Mouse (Mus musculus): Measurements from ENCODE around the gene Sntg2. TPM values are rescaled to one million over a fixed set of nuclear protein-coding genes. Genes with fewer than 3 reads are reported as not detected.

The Sntg2 gene
- polyA plus RNA-seq (2017; shearing (Covaris generic)), result not detected

DNA sequence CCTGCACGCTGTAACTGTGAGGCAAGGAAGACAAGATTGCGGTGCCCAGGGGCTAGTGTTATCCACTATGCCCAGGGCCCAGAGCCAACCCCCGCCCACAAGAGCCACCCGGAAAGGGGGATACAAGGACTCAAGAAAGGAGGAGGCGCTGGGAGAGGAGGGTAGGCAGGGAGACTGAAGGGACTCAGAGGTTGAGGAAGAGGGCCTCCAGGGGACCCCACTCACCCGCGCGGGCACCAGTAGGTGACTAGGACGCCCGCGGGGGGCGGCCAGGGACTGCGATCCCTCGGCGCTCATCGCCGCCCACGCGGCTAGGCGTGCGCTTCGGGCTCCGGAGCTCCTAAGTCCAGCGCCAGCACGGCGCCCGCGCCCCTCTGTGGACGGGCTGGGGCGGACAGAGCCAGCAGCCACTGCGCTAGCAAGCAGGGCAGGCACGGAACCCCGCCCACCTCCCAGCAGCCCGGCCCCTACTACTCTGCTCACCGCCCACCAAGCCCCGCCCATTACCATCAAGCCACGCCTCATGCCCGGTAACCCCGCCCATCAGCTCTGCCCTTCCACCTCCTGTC lies at the start of gene Sntg2:
TSS of gene Sntg2 (minus strand) at position 443 of the 569 bp plus-strand sequence.
- ATAC-seq, result no peak

DNA sequence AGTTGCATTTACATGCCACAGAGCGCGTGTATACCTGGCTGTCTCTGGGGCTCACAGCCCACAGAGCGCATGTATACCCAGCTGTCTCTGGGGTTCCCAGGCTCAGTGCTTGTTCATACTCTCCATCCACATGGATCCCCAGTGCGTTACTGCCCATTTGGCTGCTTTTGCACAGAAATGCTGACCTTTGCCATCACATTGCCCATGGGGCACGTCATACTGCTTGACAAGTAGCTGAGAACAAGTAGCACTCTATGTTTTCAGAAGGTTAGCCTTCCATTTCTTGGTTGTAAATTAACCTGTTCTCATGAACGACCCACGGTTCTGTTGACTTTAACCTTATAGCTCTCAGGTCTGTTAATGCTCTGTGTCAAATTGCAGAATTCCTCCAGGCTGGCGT lies 43.4 kb upstream of the Sntg2 start:
- ATAC-seq, result no peak

DNA sequence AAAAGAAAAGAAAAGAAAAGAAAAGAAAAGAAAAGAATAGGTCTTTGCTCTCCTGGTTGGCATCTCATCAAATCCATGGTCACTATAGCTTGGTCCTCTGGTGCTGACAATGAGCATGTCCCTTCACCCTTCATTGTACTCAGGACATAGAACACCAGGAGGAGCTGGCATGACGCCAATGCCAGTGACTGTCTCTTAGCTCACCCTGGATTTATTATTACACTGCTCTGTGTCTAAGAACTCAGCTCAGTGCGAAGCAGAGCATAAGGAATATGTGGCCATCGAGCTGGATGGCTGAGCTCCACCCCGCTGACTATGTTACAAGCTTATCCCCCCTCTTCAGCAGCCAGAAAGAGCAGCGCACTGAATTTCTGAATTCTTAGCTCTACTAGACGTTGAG lies 42.8 kb upstream of the Sntg2 start:
- no peak for ATAC-seq

DNA sequence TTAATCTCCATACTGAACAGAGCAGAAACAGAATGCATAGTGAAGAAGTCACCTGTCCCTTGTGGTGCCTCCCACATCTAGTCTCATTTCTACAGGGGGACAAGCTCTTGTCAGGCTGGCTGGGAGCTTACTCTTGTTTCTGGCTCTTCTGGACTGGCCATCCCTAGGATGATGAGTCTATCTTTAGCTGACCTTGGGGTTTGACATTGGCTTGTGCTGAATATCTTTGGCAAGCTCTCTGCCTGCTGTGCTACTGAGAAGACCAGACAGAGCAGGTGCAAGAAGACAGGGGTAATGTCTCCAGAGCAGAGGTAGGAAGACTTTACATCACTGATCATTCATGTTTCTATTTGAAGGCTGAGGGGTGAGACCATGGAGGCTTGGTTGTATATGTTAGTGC lies 29.5 kb upstream of the Sntg2 start:
- no peak for ATAC-seq

DNA sequence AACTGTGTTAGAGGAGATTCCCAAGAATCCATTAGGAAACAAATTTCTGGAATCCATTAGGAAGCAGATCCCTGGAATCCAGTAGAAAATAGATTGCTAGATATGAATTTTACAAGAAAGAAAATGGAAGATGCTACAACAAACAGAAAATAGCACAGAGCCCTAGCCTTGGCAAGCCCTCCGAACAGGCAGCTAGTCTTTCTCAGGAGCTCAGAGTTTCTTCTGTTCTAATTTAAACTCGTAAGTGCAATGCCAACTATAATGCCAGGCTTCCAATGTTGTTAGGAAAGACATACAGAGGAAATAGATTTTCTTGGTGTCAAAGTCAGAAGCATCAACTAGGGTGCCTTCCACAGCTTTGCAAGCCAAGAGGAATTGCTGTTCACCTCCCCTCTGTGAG lies 27.4 kb upstream of the Sntg2 start:
- no peak for ATAC-seq

DNA sequence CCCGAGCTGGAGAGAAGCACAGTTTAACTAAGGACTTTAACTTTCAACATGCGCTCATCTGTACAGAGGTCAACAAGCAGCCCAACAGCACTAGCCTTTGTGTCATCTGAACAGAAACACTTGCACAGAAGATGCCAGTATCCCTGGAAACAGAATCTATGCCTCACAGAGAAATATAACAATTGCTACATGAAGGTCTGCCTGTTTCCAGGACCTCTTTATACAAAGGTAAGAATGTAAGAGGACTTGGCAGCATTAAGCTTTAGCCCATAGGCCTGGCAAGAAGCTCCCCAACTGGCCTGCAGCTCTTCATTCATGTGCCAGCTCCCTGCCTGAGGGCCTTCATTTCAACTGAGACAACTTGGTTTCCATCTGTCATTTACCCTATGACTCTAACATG lies 26.9 kb upstream of the Sntg2 start:
- ATAC-seq, result no peak

DNA sequence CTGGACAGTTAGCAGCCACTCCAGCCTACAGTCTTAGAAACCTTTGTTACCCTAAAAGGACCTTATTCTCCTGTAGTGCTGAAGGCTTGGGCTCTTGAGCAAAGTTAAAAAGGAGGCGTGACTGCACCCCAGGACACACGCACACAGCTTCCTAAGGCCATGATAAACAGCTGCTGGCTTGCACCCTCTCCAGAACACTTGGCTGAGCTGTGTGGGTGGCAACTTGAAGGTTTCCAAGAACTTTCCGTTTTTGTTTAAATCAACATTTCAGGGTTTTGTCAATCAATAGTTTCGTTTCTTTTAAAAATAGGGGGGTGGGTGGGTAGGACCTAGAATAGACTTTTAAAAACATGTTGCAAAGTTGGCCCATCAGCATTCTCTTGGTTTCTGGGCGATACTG lies 882 bp downstream of the Sntg2 start:
- ATAC-seq, result no peak

DNA sequence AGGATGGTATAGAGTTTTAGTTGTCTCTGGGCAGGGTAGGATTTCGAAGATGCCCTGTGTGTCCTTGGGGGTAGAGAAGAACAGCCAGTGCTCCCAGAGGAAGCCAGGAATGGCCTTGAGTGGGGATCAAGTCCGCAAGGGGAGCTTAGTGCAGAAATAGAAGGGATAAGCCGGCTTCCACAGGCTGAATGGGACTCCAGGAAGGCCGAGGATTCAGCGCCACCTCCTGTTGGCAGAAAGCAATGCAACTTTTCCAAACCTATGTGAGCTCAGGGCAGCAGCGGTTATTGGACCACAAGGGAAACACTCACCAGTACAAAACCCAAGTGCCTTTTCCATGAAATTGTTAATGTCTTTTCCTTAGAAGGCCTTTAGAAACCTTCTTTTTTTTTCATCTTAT lies 3.4 kb downstream of the Sntg2 start:
- no peak for ATAC-seq

DNA sequence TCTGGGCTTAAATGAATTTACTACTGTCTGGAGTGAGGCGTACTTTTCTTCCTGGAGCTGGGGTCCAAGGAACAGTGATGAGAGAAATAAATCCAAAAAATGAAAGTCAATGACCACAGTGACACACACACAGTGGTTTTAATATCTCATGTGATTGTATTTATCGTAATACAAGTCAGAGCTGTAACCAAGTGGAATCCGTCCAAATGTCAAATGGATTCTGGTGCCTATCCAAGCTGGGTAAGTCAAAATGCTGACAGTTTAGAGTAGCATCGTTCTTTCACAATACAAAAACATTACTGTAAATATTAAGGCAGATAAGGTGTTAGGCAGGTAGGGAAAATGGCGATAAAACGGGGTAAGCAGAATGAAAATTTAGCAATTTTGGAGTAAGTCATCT lies 4.0 kb downstream of the Sntg2 start:
- no peak for ATAC-seq

DNA sequence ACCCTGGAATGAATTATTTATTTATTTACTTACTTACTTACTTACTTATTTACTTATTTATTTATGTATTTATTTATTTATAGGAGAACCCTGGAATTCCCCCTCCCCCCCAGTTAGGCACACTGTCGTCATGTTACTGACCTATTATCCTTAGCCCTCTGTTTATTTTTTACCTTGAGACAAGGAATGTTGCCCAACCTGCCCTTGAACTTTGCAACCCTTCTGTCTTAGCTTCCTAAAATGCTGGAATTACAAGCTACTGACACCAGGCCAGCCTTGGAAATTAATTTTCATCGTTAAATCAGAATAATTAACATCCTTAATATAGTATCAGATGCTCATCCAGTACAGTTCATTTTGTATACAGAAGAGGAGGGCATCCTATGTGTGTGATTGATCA lies 10.9 kb downstream of the Sntg2 start:
- no peak for ATAC-seq

DNA sequence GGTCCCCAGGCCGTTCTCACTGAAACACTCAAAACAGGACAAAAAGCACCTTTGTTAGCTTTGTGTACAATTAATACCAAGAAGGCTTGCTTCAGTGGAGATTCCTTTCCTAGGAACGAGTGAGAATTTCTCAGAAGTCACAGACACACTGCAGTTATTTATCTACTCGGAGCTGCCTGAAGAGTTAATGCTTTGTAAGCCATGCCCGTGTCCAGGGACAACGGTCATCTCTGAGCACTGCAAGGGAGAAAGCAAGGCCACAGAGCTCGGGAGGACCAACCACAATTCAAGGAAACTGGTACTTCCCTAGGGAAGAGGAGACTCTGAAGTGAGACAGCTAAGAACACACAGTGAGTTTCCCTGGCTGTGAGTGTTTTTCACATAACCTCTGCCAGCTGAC lies 15.5 kb downstream of the Sntg2 start:
- no peak for ATAC-seq

DNA sequence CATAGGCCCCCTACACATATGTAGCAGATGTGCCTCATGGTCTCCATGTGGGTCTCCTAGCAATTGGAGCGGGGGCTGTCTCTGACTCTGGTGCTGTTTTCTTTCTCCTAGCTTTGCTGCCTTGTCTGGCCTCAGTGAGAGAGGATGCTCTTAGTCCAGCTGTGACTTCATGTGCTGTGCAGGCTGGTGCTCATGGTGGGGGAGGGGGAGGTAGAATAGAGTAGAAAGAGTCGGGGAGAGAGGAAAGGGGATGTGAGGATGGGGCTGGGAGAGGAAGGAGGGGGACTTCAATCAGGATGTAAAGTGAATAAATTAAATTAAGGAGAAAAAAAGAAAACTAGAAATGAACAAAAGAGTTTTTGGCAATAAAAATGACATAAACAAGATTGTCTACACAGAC lies 20.8 kb downstream of the Sntg2 start:
- ATAC-seq, result no peak

DNA sequence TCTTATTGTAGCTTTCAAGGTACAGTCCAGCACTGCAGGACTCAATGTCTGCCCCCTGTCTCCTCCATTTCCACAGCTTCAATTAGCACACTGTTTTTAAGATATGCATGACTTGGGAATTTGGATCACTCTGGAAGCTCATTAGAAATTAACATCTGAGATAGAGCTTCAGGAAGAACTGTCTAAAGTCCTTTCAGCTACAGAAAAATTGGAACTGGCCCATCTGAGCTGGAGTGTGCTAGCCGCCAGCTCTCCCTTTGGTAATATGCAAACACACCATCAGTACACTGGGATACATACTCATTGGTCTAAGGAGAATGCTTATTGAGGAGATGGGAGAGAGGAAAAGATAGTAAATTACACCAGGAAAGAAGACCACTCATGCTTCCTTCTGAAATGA lies 25.1 kb downstream of the Sntg2 start:
- ATAC-seq, result no peak

DNA sequence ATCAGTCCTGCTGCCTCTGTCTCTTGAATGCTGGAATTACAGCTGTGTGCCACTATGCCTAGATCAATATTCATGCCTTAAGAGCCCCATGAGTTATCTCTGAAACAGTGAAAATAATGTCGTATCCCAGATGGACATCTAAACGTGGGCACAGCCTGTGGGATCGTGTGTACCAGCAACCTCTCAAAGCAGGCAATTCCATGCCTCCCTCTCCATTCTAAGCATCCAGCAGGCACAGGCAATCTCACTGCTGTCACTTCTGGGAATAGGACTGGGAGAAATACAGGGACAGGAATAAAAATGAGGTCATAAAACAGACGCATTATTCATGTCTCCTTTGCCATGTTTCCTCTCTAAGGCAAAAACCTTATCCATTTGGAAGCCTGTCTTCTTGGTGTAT lies 25.9 kb downstream of the Sntg2 start:
- no peak for ATAC-seq

DNA sequence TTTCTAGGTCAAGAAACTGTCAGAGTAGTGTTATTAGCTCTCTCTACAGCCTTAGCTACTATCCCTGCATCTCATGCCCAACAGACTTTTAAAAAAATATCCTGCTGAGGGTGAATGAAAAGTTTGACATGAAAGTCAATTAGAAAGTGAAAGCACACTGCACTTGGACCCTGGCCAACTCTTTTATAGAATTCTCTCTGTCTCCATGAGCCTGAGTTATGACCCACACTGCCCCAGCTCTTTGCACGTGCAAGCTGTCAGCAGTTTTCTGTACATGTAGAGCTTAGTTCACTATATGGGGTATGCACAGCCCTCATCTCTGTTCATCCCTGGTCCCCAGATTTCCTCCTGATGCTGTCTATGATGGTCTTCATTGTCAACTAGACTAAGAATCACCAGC lies 28.4 kb downstream of the Sntg2 start:
- no peak for ATAC-seq

DNA sequence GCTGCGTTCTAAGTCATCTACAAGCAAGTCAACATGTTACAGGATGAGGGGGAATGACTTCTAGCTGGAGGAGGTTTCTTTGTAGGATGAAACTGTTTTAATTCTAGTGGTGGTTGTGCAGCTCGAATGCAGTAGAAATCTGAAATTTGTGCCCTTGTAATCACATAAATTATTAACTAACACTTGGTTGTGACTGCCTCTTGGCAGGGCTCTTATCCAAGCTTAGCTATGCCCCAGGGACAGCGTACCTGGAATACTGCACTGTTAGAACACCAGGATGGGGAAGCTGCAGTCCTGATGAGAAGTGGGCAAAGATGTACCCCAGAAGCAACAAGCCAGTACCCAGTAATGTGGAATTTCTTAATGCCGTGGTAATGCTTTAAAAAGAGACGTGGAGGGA lies 36.9 kb downstream of the Sntg2 start:
- no peak for ATAC-seq

DNA sequence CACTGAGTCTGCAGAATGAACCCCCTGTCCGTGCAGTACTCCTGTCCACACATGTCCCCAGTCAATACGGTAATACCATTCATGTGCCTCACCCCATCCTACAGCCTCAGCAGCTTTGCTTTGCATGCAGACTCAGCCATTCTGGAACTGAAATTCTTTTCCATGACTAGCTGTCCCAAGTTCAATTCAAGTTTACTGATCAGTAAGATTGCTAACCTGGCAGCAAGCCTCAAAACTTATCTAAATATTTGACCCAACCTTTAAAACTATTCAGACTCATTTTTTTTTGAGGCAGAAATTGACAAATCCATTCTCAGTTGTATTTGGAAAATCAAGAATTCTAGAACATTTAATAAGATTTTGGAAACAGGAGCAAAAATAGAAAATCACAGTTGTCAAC lies 38.7 kb downstream of the Sntg2 start:
- ATAC-seq, result no peak

DNA sequence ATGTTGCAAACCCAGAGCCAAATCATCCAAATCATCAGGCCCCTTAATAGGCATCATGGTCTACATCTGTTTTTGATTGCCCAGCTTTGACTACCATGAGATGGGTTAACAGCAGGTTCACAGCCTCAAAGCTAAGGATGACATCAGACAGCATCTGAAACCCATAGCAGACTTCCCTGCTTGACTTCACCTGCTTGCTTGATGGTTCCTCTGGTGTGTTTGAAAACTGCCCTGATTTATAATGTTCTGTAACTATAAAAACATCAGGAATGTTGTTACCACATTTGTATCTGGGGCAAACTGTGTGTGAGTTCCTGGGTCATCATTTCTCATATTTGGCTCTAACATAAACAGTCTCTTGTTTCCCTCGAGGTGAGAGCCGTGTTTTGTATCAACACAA lies 55.2 kb downstream of the Sntg2 start:
- no peak for ATAC-seq

DNA sequence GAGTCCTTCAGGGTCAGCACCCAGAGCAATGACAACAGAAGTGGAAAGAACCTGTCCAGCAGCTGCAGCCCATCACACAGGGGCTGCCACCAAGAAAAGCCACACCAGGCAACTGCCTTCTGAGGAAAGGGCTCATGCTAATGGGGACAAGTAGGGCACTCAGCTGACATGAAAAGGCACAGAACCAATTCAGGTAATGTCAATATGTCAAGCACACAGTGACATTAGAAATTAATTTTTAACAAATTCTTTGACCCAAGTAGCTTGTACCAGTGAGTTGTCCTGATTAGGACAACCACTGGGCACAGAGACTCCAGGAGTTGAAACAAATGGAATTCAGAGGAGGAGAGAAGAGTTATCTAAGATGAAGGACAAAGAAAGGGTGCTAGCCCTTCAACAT lies 60.2 kb downstream of the Sntg2 start:
- no peak for ATAC-seq

DNA sequence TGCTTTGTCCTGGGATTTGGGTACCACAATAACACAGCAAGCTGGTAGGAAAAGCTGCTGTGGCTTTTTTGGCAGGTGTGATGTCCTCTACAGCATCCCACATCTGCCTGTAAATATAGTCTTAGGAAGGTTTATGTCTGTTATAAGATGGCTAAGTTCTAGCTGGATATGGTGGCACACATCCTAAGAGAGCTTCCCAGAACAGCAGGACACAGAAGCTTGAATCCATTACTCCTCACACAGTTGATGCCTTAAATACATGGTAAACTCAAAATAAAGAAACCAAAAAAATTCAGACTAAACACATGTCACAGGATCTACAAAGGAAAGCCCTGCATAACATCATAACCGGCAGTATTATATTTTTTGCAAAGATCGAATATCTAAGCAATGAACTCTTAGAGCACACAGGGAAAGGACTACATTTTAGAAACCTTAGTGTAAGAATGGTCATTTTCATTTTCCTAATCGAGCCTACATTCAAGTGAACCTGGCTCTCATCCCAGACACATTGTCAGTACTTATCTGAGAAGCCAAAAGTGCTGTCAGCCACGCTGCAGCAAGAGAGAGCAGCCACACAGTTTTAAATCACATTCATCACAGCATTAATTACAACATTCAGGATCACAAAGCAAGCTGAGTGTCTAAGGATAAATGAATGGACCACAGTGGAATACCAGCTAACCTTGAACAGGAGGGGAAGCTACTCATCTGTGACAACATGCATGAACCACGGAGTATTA lies 64.8 kb downstream of the Sntg2 start:
- ATAC-seq, result no peak

DNA sequence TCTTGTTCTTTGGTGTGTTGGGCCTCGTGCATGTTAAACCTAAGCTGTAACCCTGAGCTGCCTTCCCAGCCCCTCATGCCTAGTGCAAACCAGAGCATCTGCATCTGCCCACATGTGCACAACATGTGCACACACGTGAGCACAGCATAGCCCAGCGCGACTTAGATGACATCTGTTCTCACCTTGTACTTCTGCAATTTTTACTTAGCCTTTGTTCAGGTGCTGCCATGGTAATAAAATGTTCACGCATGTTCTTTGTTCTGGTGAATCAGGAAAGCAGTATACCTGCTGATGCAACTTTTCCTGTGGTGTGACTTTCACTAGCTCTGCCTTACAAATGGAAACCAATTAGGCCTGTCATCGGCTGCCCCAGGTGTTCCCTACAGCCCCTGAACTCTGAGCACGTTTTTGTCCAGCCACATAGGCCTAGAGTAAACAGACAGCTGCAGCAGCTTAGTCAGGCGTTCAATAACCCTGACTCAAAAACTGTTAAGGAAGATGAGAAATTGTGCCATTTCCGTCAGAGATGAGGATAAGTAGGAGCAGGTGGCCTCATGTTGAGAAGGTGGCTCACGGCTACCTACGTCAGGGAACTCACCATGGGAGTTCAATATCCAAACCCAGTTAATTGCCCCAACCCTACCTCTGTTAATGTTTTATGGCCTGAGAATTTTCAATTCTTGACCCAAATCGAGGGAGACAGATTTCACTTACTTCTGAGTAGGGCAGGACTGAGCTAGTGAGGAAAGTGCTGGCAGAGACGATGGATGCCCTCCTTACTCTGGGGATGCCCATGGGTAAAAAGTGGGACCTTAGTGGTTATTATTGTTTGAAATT lies 80.2 kb downstream of the Sntg2 start:
- ATAC-seq, result no peak

DNA sequence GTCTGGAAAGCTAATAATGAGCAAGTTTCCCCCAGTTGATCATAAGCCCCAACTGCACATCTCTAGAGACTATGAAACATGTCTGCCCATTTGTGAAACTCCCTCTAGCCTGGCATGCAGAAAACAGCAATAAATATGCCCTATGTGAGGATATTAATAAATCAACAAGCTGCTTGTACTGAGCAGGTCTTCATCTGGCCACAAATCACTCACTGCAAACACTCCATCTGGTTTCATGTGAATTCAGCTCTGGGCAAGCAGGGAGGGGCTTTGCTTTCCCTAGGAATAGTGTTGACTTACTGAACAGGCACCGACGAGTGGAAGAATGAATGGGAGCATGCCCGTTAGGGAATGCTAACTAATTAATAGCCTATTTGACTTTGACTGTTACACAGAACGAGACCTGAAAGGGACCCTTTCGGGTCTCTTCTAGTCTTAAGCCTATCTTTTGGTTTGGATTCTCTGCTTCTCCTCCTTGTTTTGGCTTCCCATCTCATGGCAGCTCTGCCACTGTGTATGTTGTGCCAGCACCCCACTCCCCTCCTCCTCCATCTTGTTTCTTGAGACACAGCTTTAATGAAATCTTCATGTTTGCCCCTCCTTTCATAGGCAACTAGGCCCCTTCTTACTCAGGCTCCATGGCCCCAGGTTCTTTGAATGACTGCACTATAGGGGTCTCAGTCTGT lies 86.1 kb downstream of the Sntg2 start:
- no peak for ATAC-seq

DNA sequence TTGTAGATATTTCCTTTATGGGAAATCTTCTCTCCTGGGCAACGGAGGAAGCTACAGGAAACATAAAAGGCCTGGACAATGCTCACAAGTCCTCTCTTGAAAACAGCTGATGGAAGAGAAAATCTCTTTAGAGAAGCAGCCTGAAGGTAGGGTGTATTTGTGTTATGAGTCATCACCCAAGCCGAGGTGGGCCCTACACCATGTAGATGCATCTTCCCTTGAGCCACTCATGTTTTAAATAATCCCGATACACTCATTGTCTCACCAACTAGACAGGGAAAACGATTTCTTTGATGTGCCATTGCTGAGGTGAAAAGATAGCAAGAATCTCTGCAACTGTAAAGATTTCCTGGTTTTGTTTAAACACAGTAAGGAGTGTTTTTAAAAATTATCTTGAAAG lies 89.4 kb downstream of the Sntg2 start:
- ATAC-seq, result no peak
